Mouse (Mus musculus) embryonic facial prominence, embryonic 13.5 days (tissue): Measurements from ENCODE around the gene Smim9. TPM values are rescaled to one million over a fixed set of nuclear protein-coding genes. Genes with fewer than 3 reads are reported as not detected.
"Not testable (repeated sequence)": the region's sequence is repeated elsewhere in the genome, so short reads cannot be mapped to it uniquely, and the experiment has no call there.

ENCODE experiments used
- ATAC-seq: fragments of 200-750 bp; cut with Nextera tagmentation; 2 replicates; pipeline ENCODE4 v1.8.0; 2017; ENCODE audit warnings: low read depth; ENCODE audit not compliant: insufficient number of reproducible peaks, insufficient read depth, low FRiP score, low TSS enrichment
- H3K27ac ChIP-seq: fragments of 300-500 bp; sonication (generic); 2 replicates; pipeline ENCODE4 v1.5.1; 2015; ENCODE audit warnings: moderate library complexity, mild to moderate bottlenecking, inconsistent platforms
- H3K27me3 ChIP-seq: fragments of 300-500 bp; sonication (generic); 2 replicates; pipeline ENCODE4 v1.6.1; 2015; ENCODE audit warnings: mild to moderate bottlenecking, inconsistent platforms
- H3K36me3 ChIP-seq: fragments of 300-500 bp; sonication (generic); 2 replicates; pipeline ENCODE4 v1.6.1; 2015; ENCODE audit warnings: mild to moderate bottlenecking, inconsistent platforms
- H3K4me1 ChIP-seq: fragments of 300-500 bp; sonication (generic); 2 replicates; pipeline ENCODE4 v1.6.1; 2015; ENCODE audit warnings: inconsistent platforms
- H3K4me2 ChIP-seq: fragments of 300-500 bp; sonication (generic); 2 replicates; pipeline ENCODE4 v1.6.1; 2015; ENCODE audit warnings: moderate library complexity, mild to moderate bottlenecking, inconsistent platforms
- H3K4me3 ChIP-seq: fragments of 300-500 bp; sonication (generic); 2 replicates; pipeline ENCODE4 v1.5.1; 2015; ENCODE audit warnings: mild to moderate bottlenecking, inconsistent platforms
- H3K9ac ChIP-seq: fragments of 300-500 bp; sonication (generic); 2 replicates; pipeline ENCODE4 v1.6.1; 2015; ENCODE audit warnings: mild to moderate bottlenecking, inconsistent platforms
- H3K9me3 ChIP-seq: fragments of 300-500 bp; sonication (generic); 2 replicates; pipeline ENCODE4 v1.6.1; 2016; ENCODE audit warnings: inconsistent platforms
- WGBS: fragments of 180-500 bp; shearing (Covaris S2); methylation state at CpG from one replicate; pipeline ENCODE4 v1.1.7; 2015; ENCODE audit warnings: mixed read lengths; 5-methylcytosine and 5-hydroxymethylcytosine counted together
- polyA plus RNA-seq: library from polyadenylated mRNA; unstranded; fragments of >200 nt; fragmentation: Nextera tagmentation; extraction: Ambion mirVana; gene quantifications from 2 replicates; pipeline ENCODE4 v1.2.1, GENCODE M21; 2015

The Smim9 gene
- not detected in 2 replicates for polyA plus RNA-seq

DNA sequence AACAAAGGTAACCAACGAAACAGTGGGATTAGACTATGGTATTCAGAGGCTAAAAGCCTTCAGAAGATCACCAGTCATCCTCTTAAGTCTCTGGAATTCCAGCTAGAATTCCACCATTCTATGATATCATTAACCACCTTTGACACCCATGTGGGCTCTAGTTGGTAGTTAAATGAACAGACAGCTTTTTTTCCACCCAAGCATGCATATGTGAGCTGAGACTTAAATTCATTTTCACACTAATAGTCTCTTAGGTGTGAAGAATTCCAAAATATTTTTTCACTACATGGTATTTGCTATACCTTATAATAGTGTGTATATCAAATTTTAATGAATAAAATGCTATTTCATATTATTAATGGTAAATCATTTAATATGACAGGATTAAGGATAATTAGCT lies at the start of gene Smim9:
Gene Smim9 (minus strand): TSS at position 101 of the 400 bp plus-strand sequence.
- ATAC-seq = no peak
- Histone ChIP-seq H3K4me3 (no peak within 1 kb of the TSS), H3K36me3 (no peaks in the 10 kb centered on the region), H3K27me3 (no peaks in the 10 kb centered on the region), H3K4me2 (no peak within 1 kb of the TSS), H3K9me3 (no peaks in the 10 kb centered on the region), H3K4me1 (no peaks in the 10 kb centered on the region), H3K27ac (no peak within 1 kb of the TSS), H3K9ac (no peak within 1 kb of the TSS)
- WGBS = 60% methylated on average over 1 of the region's 1 CpGs

DNA sequence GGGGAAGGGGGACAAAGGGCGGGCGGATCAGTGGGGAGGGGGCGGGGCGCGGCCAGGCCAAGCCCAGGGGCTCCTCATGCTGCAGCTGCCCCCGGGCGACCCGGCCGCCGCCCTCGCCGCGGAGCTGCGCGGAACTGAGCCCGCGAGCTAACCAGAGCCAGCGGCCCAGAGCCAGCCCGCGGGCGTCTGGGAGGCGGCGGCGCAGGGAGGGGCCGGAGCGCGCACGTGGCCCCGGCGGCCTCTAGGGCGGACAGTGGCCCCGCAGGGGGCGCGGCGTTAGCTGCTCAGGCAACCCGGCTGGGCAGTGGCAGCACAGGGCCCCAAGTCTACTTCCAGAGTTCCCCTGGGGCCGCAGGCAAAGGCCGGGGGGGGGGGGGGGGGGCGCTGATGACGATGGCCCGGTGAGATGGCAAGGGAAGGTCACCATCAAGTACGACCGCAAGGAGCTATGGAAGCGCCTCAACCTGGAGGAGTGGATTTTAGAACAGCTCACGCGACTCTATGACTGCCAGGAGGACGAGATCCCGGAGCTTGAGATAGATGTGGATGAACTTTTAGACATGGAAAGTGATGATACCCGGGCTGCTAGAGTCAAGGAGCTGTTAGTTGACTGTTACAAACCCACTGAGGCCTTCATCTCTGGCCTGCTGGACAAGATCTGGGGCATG lies 7.9 kb downstream of the Smim9 start:
- H3K27ac ChIP-seq = no peak overlapping the region
- no peaks in the 10 kb centered on the region for H3K9me3 ChIP-seq
- peak overlapping the region; percentile 62 for H3K4me2 ChIP-seq
- no peaks in the 10 kb centered on the region for H3K27me3 ChIP-seq
- peak overlapping the region; percentile 49 for H3K4me3 ChIP-seq
- H3K36me3 ChIP-seq = no peaks in the 10 kb centered on the region
- peak overlapping the region; percentile 69 for H3K9ac ChIP-seq
- H3K4me1 ChIP-seq = no peaks in the 10 kb centered on the region
- 23% methylated on average over 37 of the region's 49 CpGs for WGBS
- no peak for ATAC-seq

DNA sequence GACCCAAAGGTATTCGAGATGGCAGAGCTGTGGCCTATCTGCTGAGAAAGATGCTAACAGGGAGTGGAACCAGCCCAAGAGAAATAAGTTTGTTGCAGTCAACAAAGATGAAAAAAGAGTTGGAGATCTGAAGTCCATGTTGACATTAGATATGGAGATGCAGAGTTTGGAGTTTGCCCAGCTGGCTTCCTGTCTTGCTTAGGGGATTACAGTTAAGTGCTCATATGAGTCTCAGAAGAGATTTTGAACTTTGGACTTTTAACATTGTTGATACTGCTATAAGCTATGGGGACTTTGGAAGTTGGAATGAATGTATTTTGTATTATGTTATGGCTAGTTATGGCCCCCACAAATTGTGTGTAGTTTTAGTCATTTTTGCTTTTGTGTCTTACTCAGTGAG lies 11.3 kb downstream of the Smim9 start:
- Histone ChIP-seq H3K27ac (no peak overlapping the region), H3K4me1 (no peaks in the 10 kb centered on the region), H3K9ac (no peak overlapping the region), H3K9me3 (no peaks in the 10 kb centered on the region), H3K4me3 (no peak overlapping the region), H3K4me2 (no peak overlapping the region), H3K36me3 (no peaks in the 10 kb centered on the region), H3K27me3 (no peaks in the 10 kb centered on the region)
- no peak for ATAC-seq
- 54% methylated on average over 1 of the region's 1 CpGs for WGBS

DNA sequence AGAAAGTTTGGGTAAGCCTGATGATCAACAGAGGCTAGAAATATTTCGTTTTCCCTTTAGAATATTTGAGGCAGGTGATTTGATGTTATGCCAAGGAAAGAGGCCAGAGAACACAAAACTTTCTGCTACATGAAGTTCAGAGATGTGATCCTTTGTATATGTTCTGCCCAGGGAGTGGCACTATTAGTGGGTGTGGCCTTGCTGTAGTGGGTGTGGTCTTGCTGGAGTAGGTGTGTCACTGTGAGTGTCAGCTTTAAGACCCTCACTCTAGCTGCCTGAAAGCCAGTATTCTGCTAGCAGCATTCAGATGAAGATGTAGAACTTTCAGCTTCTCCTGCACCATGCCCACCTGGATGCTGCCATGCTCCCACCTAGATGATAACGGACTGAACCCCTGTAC lies 13.3 kb downstream of the Smim9 start:
- 75% methylated on average over 2 of the region's 2 CpGs for WGBS
- Histone ChIP-seq H3K9me3 (no peaks in the 10 kb centered on the region), H3K4me1 (no peaks in the 10 kb centered on the region), H3K27me3 (no peaks in the 10 kb centered on the region), H3K27ac (no peak overlapping the region), H3K4me2 (no peak overlapping the region), H3K9ac (no peak overlapping the region), H3K4me3 (no peak overlapping the region), H3K36me3 (no peaks in the 10 kb centered on the region)
- ATAC-seq = no peak

DNA sequence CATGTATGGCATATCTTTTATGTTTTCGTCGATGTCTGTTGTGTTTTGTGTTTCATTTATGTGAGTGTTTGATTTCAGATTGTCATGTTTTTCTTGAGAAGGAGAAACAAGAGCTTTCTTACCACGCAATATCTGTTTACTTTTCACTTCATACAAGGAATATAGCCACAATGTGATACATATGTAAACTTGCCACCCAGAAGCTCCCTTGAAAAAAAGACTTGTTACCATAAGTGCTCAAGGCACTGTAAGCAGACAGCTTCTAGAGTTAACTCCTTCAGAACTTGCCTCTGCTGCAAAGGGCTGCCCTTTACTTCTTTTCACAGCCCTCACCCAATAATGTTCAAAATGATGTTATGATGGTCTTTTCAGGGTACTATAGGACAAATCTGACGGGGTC lies 15.2 kb downstream of the Smim9 start:
- 67% methylated on average over 4 of the region's 4 CpGs for WGBS
- H3K9ac ChIP-seq = no peak overlapping the region
- no peaks in the 10 kb centered on the region for H3K36me3 ChIP-seq
- H3K27me3 ChIP-seq = no peaks in the 10 kb centered on the region
- ATAC-seq = no peak
- H3K4me3 ChIP-seq = no peak overlapping the region
- no peak overlapping the region for H3K27ac ChIP-seq
- H3K4me2 ChIP-seq = no peak overlapping the region
- no peaks in the 10 kb centered on the region for H3K9me3 ChIP-seq
- no peaks in the 10 kb centered on the region for H3K4me1 ChIP-seq

DNA sequence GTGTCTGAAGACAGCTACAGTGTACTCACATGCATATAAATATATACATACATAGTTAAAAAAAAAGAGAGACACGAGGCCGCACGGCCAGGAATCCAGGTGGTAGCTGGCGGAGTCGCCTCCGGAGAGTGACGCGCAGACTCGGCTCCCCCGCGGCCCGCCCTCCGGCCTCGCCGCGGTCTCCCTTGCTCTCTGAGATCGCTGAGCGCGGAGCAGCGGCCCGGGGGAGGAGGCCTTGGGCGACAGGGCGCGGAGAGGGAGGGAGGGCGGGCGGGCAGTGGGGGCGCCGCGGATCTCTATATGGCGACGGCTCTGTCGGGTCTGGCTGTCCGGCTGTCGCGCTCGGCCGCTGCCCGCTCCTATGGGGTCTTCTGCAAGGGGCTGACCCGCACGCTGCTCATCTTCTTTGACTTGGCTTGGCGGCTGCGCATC lies 20.4 kb downstream of the Smim9 start:
- H3K4me2 ChIP-seq = peak overlapping the region; percentile 61
- not testable (repeated sequence) for H3K27ac ChIP-seq, H3K36me3 ChIP-seq, H3K9me3 ChIP-seq, H3K27me3 ChIP-seq, ATAC-seq, H3K4me1 ChIP-seq
- H3K4me3 ChIP-seq = peak overlapping the region; percentile 37
- 23% methylated on average over 29 of the region's 42 CpGs for WGBS
- peak overlapping the region; percentile 52; the same call in 1 of the 2 replicates for H3K9ac ChIP-seq

DNA sequence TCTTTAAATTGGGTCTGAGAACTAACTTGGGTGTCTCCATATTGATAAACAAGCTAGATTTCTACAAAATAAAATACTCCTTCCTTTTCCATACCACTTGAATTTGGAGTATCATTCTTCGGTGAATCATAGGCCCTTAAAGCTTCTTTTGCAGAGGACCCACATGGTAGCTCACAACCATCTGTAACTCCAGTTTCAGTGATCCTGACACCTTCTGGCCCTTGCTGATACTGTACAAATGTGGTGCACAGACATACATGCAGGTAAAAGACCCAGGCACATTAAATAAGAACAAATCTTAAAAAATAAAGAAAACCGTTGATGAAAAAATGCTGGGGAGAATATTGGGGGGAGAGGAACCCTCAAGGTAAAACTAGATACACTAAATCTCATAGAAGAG lies 25.4 kb downstream of the Smim9 start:
- Histone ChIP-seq H3K9me3 (no peaks in the 10 kb centered on the region), H3K27me3 (no peaks in the 10 kb centered on the region), H3K4me3 (no peak overlapping the region), H3K4me2 (no peak overlapping the region), H3K4me1 (no peaks in the 10 kb centered on the region), H3K36me3 (no peaks in the 10 kb centered on the region), H3K27ac (no peak overlapping the region), H3K9ac (no peak overlapping the region)
- WGBS = 87% methylated on average over 2 of the region's 2 CpGs
- ATAC-seq = no peak

DNA sequence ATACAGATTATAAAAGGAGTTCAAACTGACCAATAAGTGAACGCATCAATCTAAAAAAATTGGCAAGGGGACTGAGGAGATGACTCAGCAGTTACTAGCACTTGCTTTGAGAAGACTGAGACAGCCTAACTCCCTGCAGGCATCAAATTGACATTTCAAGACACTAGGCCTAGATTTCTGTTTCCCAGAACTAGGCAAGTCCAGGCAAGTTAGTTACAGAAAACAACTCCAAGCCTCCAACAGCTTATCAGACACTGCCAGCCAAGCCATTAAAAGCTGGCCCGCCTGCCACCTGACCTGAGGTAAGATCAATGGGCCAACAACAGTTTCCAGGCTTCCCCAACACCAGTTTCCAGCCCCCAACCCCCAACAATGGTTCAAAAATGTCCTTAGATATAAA lies 25.8 kb downstream of the Smim9 start:
- Histone ChIP-seq H3K27me3 (no peaks in the 10 kb centered on the region), H3K4me1 (no peaks in the 10 kb centered on the region), H3K9me3 (no peaks in the 10 kb centered on the region), H3K4me2 (no peak overlapping the region), H3K4me3 (no peak overlapping the region), H3K27ac (no peak overlapping the region), H3K9ac (no peak overlapping the region), H3K36me3 (no peaks in the 10 kb centered on the region)
- WGBS = 83% methylated on average over 2 of the region's 2 CpGs
- ATAC-seq = no peak

DNA sequence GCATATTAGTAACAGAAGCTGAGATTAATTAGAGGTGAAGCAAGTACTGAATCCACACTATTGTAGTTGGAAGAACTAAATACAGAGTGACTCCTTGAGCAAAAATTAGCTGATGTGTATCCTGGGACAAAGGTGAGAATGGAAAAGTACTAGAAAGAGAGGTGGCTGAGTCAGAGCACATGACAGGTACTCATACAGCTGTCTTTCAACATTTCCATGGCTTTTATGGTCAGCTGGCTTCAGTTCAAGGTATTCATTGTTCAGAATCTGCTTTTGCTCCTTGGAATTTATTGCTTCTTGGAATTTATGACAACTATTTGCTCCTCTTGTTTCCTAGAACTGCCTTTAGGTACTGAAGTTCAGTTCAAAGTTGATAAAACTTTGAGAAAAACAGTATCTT lies 26.6 kb downstream of the Smim9 start:
- Histone ChIP-seq H3K36me3 (no peaks in the 10 kb centered on the region), H3K9me3 (no peaks in the 10 kb centered on the region), H3K9ac (no peak overlapping the region), H3K4me1 (no peaks in the 10 kb centered on the region), H3K4me3 (no peak overlapping the region), H3K27ac (no peak overlapping the region), H3K27me3 (no peaks in the 10 kb centered on the region), H3K4me2 (no peak overlapping the region)
- no peak for ATAC-seq

DNA sequence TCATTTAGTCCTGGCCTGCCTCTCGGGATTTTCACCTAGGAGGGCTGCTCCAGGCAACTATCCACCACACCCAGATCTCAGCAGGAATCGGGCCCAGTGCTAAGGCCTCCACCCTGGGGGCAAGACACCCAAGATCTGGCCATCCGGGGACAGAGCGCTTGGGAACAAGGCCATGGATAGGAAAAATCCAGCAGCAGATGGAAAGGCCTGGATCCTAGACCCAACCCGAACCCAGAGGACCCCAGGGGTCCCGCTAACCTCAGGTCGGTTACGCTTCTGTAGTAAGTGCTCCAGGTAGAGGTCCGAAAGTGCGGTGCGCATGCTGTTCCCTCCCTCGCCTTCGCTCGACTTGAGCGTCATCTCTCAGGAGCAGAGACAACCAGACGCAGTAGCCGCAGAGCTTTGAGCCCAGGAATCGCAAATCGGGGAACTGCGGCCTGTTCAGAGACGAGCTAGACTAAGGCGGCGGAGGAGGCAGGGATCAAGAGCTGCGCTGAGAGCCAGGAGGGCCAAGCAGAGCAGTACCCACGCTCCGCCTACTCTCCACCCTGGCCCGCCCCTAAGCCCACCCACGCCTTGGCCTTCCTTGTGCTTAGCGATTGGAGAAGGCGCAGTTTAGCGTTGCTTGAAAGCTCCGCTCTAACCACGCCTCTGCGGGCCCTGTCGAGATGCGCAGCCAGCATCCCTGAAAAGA lies 33.0 kb downstream of the Smim9 start, which contains the start of gene Mpp1:
Gene Mpp1 (minus strand): TSS at position 550 of the 694 bp plus-strand sequence.
- peak; percentile 96 for ATAC-seq
- Histone ChIP-seq H3K27me3 (no peaks in the 10 kb centered on the region), H3K9ac (peak within 1 kb of the TSS; percentile 78), H3K4me3 (peak within 1 kb of the TSS; percentile 56), H3K4me1 (no peaks in the 10 kb centered on the region; the same call in 1 of the 2 replicates), H3K36me3 (no peaks in the 10 kb centered on the region), H3K4me2 (peak within 1 kb of the TSS; percentile 57), H3K9me3 (no peaks in the 10 kb centered on the region), H3K27ac (peak within 1 kb of the TSS; percentile 84)
- WGBS = 19% methylated on average over 36 of the region's 36 CpGs

DNA sequence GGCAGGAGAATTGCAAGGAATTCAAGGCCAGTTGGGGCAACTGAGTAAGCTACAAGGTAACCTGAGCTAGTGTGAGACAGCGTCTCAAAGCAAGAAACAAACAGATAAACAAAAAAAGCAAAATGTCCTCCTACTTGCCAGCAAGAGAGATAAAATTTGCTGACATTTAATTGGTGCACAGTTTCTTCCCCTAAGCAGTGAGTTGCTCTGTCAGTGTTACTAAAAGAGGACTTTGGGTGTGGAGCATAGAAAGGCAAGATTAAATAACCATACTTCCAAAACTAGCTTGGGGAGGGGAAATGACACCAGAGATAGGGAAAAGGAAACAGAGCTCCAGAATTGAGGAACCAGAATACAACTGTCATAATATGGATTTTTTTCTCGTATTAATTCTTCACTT lies 34.1 kb downstream of the Smim9 start:
- Histone ChIP-seq H3K9me3 (no peaks in the 10 kb centered on the region), H3K4me2 (peak overlapping the region; percentile 16; the same call in 1 of the 2 replicates), H3K27ac (no peak overlapping the region), H3K27me3 (no peaks in the 10 kb centered on the region), H3K4me1 (no peaks in the 10 kb centered on the region; the same call in 1 of the 2 replicates), H3K9ac (no peak overlapping the region), H3K4me3 (no peak overlapping the region), H3K36me3 (peaks cover 7% of the 10 kb centered on the region; the same call in 1 of the 2 replicates)
- 65% methylated on average over 2 of the region's 2 CpGs for WGBS
- ATAC-seq = no peak
